In genomic region chr5:86886620-86887019, GRCm38 (mm10) we compare ENCODE assay signal across 15 mouse cellular contexts. TPM values are rescaled to one million over a fixed set of nuclear protein-coding genes. Genes with fewer than 3 reads are reported as not detected.
A peak's percentile ranks its signal among the peaks of the same experiment; 100 is the strongest.
DNase-seq lines count a peak whose midpoint lies in the region; ATAC-seq and TF ChIP-seq lines count a peak whose summit lies in the region.
"Had no signal": no experiment of that assay in that cellular context is flagged by ENCODE, and none has a peak within 500 bp of the region (broad histone marks: within the 10 kb centered on the region; RNA-seq: fewer than 3 reads in every experiment).

No protein-coding gene starts in this region.

- ATAC-seq in intestine, embryonic 15.5 days = peak; percentile 29; the same call in 1 of the 2 replicates
- no peak for ATAC-seq in intestine, embryonic 16.5 days
- ATAC-seq in intestine, postnatal 0 days = no peak

- H3K9me3 ChIP-seq in intestine, embryonic 15.5 days = no peaks in the 10 kb centered on the region
- no peaks in the 10 kb centered on the region for H3K9me3 ChIP-seq in intestine, embryonic 16.5 days (ENCODE audit: control insufficient read depth, low read length)
- H3K9me3 ChIP-seq in intestine, postnatal 0 days (ENCODE audit: control insufficient read depth) = no peaks in the 10 kb centered on the region
- H3K9me3 ChIP-seq: heart, embryonic 15.5 days had no signal

- no peaks in the 10 kb centered on the region for H3K79me2 ChIP-seq in liver, adult 2 months (ENCODE audit: control insufficient read depth, insufficient read depth, low read length)

- no peak for TF ChIP-seq POLR2A in liver, adult 2 months (IDR thresholded peaks at IDR 0.05; ENCODE audit: extremely low read depth, insufficient read depth, low read length)

- H3K27ac ChIP-seq in intestine, embryonic 15.5 days = no peak overlapping the region
- H3K27ac ChIP-seq in intestine, embryonic 16.5 days (ENCODE audit: low read length) = no peak overlapping the region
- H3K27ac ChIP-seq in liver, adult 2 months (replicated peaks; ENCODE audit: insufficient read depth, low read depth, low read length) = no peak overlapping the region
- no peak overlapping the region for H3K27ac ChIP-seq in intestine, postnatal 0 days (ENCODE audit: low read depth, low read length)
- H3K27ac ChIP-seq: heart, embryonic 15.5 days; limb, embryonic 12.5 days had no signal

- TF ChIP-seq CTCF in liver, adult 2 months (IDR thresholded peaks at IDR 0.05; ENCODE audit: low read depth, low read length) = peak; percentile 41; the same call in 1 of the 2 replicates
- peak; percentile 68 for TF ChIP-seq CTCF in intestine, postnatal 0 days (IDR thresholded peaks at IDR 0.05; ENCODE audit: low read depth)

- H3K9ac ChIP-seq in intestine, embryonic 15.5 days = no peak overlapping the region
- no peak overlapping the region for H3K9ac ChIP-seq in intestine, embryonic 16.5 days (ENCODE audit: low read depth, low read length)
- H3K9ac ChIP-seq in liver, adult 2 months (ENCODE audit: low read depth, low read length) = no peak overlapping the region
- no peak overlapping the region for H3K9ac ChIP-seq in intestine, postnatal 0 days (ENCODE audit: low read depth, low read length)
- H3K9ac ChIP-seq: heart, embryonic 15.5 days; limb, embryonic 12.5 days had no signal

- 38% methylated on average over 3 of the region's 3 CpGs for WGBS in intestine, embryonic 15.5 days
- 35% methylated on average over 3 of the region's 3 CpGs for WGBS in intestine, embryonic 16.5 days
- 17% methylated on average over 3 of the region's 3 CpGs for WGBS in liver, adult 2 months
- WGBS in intestine, postnatal 0 days = 25% methylated on average over 3 of the region's 3 CpGs

- no peaks in the 10 kb centered on the region for H3K4me1 ChIP-seq in intestine, embryonic 15.5 days (replicated peaks)
- peaks cover 7% of the 10 kb centered on the region for H3K4me1 ChIP-seq in intestine, embryonic 16.5 days (ENCODE audit: control insufficient read depth, insufficient read depth, low read length)
- H3K4me1 ChIP-seq in liver, adult 2 months (ENCODE audit: control insufficient read depth, insufficient read depth, low read length) = peaks cover 6% of the 10 kb centered on the region; the same call in 1 of the 2 replicates
- 0 out of 2 replicates have a peak, but pooled peaks cover 3% of the 10 kb centered on the region for H3K4me1 ChIP-seq in intestine, postnatal 0 days (replicated peaks; ENCODE audit: control insufficient read depth, insufficient read depth, low read length)
- H3K4me1 ChIP-seq: heart, embryonic 15.5 days; limb, embryonic 12.5 days had no signal

- no peaks in the 10 kb centered on the region for H3K36me3 ChIP-seq in intestine, embryonic 15.5 days
- no peaks in the 10 kb centered on the region for H3K36me3 ChIP-seq in intestine, embryonic 16.5 days (ENCODE audit: control insufficient read depth, insufficient read depth, low read length)
- H3K36me3 ChIP-seq in liver, adult 2 months (ENCODE audit: control insufficient read depth, insufficient read depth, low read length) = peaks cover 22% of the 10 kb centered on the region
- peaks cover 6% of the 10 kb centered on the region; the same call in 1 of the 2 replicates for H3K36me3 ChIP-seq in intestine, postnatal 0 days (ENCODE audit: control insufficient read depth, insufficient read depth)
- H3K36me3 ChIP-seq: heart, embryonic 15.5 days; limb, embryonic 12.5 days had no signal

- no peak overlapping the region for H3K4me2 ChIP-seq in intestine, embryonic 15.5 days (replicated peaks)
- H3K4me2 ChIP-seq in intestine, embryonic 16.5 days (ENCODE audit: low read depth, low read length) = no peak overlapping the region
- no peak overlapping the region for H3K4me2 ChIP-seq in intestine, postnatal 0 days (replicated peaks; ENCODE audit: low read depth)
- H3K4me2 ChIP-seq: heart, embryonic 15.5 days; limb, embryonic 12.5 days had no signal

- no peak overlapping the region for H3K4me3 ChIP-seq in intestine, embryonic 15.5 days (replicated peaks)
- no peak overlapping the region for H3K4me3 ChIP-seq in intestine, embryonic 16.5 days (ENCODE audit: low read length)
- H3K4me3 ChIP-seq in liver, adult 2 months (ENCODE audit: insufficient read depth, low read depth, low read length) = no peak overlapping the region
- H3K4me3 ChIP-seq in intestine, postnatal 0 days (ENCODE audit: low read depth, low read length) = no peak overlapping the region
- H3K4me3 ChIP-seq: heart, embryonic 15.5 days; limb, embryonic 12.5 days had no signal

- H3K27me3 ChIP-seq in intestine, embryonic 15.5 days (replicated peaks) = no peaks in the 10 kb centered on the region
- H3K27me3 ChIP-seq in intestine, embryonic 16.5 days (replicated peaks; ENCODE audit: control insufficient read depth, insufficient read depth, low read length) = no peaks in the 10 kb centered on the region
- no peaks in the 10 kb centered on the region for H3K27me3 ChIP-seq in liver, adult 2 months (ENCODE audit: control insufficient read depth, insufficient read depth, low read length)
- no peaks in the 10 kb centered on the region for H3K27me3 ChIP-seq in intestine, postnatal 0 days (replicated peaks; ENCODE audit: control insufficient read depth, insufficient read depth, low read length)
- H3K27me3 ChIP-seq: heart, embryonic 15.5 days; limb, embryonic 12.5 days had no signal

- DNase-seq in cerebellum, adult 9-10 months = peak; percentile 2
- no peak for DNase-seq in cerebellum, adult 9-11 months
- peak; percentile 59 for DNase-seq in liver, adult 2 months (ENCODE audit: extremely low read depth, low read depth, low spot score)
- DNase-seq in liver (no peak), MN1 (ENCODE audit: low spot score) (no peak)
- DNase-seq: gastrocnemius, postnatal 14 days; lung, postnatal 14 days had no signal

RNA-seq across cellular contexts. Expression of gene Ugt2b34, which starts 20.1 kb away (rescaled TPM):
- polyA plus RNA-seq in intestine, embryonic 15.5 days (2015; fragmentation: Nextera tagmentation; extraction: Ambion mirVana) = 142 TPM in 2 replicates
- polyA plus RNA-seq in intestine, embryonic 16.5 days (2015; fragmentation: Nextera tagmentation; extraction: Ambion mirVana) = 170 and 172 TPM in 2 replicates
- 513 and 673 TPM in 2 replicates for total RNA-seq in liver, adult 2 months (2014; rRNA removed)
- 112 and 117 TPM in 2 replicates for polyA plus RNA-seq in liver, adult 2 months (2012; rRNA removed)
- 57.5 and 69.4 TPM in 2 replicates for polyA plus RNA-seq in intestine, postnatal 0 days (2015; fragmentation: Nextera tagmentation; extraction: Ambion mirVana)
- total RNA-seq: gastrocnemius, postnatal 14 days had no signal
- polyA plus RNA-seq: cortical plate, adult 2 months; forebrain, embryonic 11.5 days; limb, embryonic 12.5 days had no signal

RNA-seq across cellular contexts. Expression of gene Ugt2b1, which starts 39.7 kb away (rescaled TPM):
- polyA plus RNA-seq in intestine, embryonic 15.5 days (2015; fragmentation: Nextera tagmentation; extraction: Ambion mirVana) = 0.06 TPM in 1 of 2 replicates, not detected in the other
- polyA plus RNA-seq in intestine, embryonic 16.5 days (2015; fragmentation: Nextera tagmentation; extraction: Ambion mirVana) = 0.05 and 0.10 TPM in 2 replicates
- total RNA-seq in liver, adult 2 months (2014; rRNA removed) = 327 and 562 TPM in 2 replicates
- polyA plus RNA-seq in liver, adult 2 months (2012; rRNA removed) = 81.8 and 100 TPM in 2 replicates
- 0.04 and 0.05 TPM in 2 replicates for polyA plus RNA-seq in intestine, postnatal 0 days (2015; fragmentation: Nextera tagmentation; extraction: Ambion mirVana)
- total RNA-seq: gastrocnemius, postnatal 14 days had no signal
- polyA plus RNA-seq: cortical plate, adult 2 months; forebrain, embryonic 11.5 days; heart, embryonic 15.5 days; kidney, embryonic 14.5 days; limb, embryonic 12.5 days had no signal

Comparison
In these comparisons a context has a peak if more than half of its experiments do, and no peak if none do; other contexts are left out.
1. DNase-seq: peak in cerebellum, adult 9-10 months (single experiment) and liver, adult 2 months (single experiment); none in cerebellum, adult 9-11 months (single experiment), liver (single experiment) and MN1 (single experiment).
2. RNA of gene Ugt2b1, which starts 39.7 kb away (polyA plus RNA-seq): 81.8 to 100 TPM in liver, adult 2 months; 0.05 to 0.10 TPM in intestine, embryonic 16.5 days, 0.04 to 0.05 TPM in intestine, postnatal 0 days and 0.06 TPM in intestine, embryonic 15.5 days; every median in the first group is over 10 times any median in the second.